Mouse (Mus musculus) lung, postnatal 0 days (tissue): ENCODE measurements around the gene Zfp775.

ENCODE experiments used
- CTCF ChIP-seq: IDR thresholded peaks from 2 replicates; pipeline ENCODE4 v1.5.1; 2016; ENCODE audit warnings: antibody characterized with exemption, mild to moderate bottlenecking
- EP300 ChIP-seq: IDR thresholded peaks from 2 replicates; pipeline ENCODE4 v1.6.1; 2016; ENCODE audit warnings: antibody characterized with exemption, mild to moderate bottlenecking, control low read depth

GRCm38 (mm10) chr6:48627511-48627924 is 25.7 kb downstream of the Zfp775 start:
- no peak for TF ChIP-seq EP300
- TF ChIP-seq CTCF = no peak
